Mouse (Mus musculus) gastrocnemius, adult 18-20 months (tissue): ENCODE measurements around the gene Iqub. TPM values are rescaled to one million over a fixed set of nuclear protein-coding genes. Genes with fewer than 3 reads are reported as not detected.

Source experiments
- DNase-seq: peaks from one replicate; pipeline ENCODE4 v3.0.0; 2021; ENCODE audit warnings: low spot score
- long read RNA-seq, 2 experiments: library from polyadenylated mRNA; stranded (forward); transcript quantifications; one replicate each; pipeline ENCODE4 v2.0.0; 2021
- total RNA-seq, 2 experiments: library from RNA; stranded (reverse); gene quantifications; 2 replicates each; pipeline ENCODE4 v1.2.3; 2021

The Iqub gene
- under 1 TPM; 0.19 to 0.23 TPM for total RNA-seq
- long read RNA-seq, experiment 1: 0 reads
- long read RNA-seq, experiment 2: 0 reads

DNA sequence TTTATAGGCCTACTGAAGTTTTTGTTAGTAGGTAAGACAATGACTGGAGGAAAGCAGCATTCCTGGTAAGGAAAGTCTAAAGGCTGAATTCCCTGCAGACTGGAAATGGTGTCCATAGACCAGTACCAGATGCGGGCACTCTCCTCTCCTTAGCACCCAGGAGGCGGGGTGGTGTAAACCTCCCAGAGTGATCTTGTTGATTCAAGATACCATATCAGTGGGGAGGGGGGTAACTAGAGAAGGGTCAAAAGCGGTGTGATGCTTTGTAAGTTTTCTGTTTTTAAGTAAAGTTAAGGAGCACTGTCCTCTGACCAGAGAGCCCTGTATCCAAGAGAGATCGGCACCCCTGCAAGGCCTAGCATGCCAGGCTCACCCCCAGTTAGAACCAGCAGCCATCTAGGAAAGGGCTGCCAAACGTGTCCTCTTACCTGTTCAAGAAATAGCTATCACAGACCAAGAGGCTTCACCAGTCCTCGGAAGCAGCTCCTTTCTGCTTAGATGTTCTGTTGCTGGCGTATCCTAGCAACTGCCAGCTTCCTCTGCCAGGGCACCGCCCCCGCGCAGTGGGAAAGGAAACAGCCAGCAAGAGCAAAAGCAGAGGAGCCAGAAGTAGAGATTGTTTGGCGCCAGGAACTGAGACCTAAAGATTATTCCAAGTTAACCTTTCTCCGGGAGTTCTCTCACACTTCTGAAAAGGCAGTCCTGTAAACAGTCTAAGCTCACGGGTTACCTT, at the start of gene Iqub:
Gene Iqub (minus strand): TSS at position 516 of the 733 bp plus-strand sequence.
- DNase-seq: no peak

DNA sequence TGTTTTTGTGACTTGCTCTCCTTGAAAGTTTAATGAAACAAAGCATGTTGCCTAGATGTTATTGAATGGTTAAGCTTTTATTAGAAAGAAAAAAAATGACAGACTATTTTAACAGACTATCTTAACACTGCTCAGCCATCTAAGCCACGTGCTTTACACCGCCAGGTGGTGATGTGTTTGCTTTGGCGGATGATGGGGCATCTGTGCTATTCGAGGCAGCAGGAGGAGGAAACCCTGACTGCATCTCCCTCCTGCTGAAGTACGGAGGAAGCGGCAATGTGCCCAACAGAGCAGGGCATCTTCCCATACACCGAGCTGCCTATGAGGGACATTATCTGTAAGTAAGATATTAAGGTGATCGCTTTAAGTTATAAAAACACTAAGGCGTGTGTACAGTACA, 49.2 kb upstream of the Iqub start:
- DNase-seq: no peak

DNA sequence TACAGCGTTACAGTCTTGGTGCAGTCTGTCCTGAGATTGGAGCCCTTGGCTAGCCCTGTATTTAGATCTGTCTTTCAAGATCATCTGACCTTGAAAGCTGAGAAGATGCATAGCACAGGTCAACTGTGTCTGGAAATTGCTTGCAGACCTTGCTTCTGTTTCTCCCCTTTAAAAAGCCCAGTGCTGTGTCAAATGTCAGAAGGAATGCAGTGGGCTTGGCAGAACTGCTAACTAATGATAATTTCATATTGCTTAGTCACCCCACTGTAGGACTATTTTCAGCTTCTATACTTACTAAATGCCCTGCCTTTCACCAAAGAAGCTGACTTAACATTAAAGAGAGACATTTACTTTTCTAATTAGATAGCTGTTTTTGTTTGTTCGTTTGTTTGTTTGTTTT, 40.6 kb upstream of the Iqub start:
- peak; percentile 71 for DNase-seq

DNA sequence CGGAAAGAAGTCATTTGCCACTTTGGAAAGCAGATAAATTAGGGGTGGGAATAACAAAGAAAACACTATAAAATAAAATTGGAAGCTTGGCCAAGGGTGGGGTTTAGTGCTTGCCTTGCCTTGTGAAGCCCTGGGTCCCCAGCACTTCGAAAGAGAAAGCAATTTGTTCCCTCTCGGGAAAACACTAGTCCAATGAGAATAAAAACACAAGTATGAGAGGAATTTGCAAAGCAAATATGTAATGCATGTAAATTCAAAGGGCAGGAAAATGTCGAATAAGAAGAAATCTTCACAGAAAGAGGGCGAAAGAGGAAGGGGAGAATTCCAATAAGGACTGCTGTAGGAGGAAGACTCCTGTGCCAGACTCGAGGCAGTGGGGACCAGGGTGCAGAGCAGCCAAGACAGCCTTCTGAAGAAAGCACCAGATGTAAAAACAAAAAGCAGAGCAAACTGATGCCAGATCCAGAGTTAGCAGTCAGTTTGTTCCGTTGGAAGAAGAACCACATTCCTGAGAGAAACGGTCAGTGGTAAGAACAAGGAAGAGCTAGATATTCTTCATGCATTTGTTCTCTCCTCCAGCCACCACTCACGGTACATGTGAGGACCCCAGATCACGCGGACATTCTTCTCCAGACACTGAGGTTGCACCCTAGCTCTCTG, 39.7 kb upstream of the Iqub start:
- DNase-seq: peak; percentile 58

DNA sequence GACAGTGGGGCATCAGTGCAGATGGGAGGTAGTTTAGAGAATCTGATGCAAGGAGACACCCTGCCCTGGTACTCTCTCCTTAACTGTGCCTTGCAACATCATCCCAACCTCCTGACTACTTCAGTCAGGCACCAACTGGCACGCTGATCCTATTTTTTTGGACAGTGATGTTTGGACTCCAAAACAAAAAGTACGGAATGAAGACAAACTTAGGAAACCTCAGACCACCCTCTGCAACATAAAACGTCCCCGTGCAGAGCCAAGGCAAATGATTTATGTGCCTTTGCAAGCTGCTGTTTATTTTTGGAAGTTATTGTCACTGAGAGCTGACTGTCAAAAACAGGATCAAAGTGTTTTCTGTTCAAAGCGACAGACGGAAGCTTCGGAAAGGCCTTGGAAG, 37.2 kb upstream of the Iqub start:
- peak; percentile 71 for DNase-seq

DNA sequence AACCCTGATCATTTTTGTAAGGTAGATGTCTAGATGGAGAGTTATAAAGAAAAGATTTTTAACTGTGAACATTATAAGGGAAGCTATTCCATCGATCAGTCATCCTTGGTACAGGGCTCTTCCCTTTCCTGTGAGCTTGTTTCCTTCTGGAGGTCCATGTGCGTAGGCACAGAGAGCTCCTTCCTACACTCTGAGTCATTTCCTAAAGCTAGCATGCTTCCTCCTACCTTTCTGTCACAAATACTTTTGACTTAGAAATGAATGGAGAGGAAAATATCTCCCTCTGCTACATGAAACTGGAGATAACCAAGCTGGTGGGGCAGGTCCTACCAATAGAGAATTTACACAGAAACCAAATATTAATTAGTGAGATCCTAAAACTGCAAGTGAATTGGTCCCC, 34.9 kb upstream of the Iqub start:
- no peak for DNase-seq

DNA sequence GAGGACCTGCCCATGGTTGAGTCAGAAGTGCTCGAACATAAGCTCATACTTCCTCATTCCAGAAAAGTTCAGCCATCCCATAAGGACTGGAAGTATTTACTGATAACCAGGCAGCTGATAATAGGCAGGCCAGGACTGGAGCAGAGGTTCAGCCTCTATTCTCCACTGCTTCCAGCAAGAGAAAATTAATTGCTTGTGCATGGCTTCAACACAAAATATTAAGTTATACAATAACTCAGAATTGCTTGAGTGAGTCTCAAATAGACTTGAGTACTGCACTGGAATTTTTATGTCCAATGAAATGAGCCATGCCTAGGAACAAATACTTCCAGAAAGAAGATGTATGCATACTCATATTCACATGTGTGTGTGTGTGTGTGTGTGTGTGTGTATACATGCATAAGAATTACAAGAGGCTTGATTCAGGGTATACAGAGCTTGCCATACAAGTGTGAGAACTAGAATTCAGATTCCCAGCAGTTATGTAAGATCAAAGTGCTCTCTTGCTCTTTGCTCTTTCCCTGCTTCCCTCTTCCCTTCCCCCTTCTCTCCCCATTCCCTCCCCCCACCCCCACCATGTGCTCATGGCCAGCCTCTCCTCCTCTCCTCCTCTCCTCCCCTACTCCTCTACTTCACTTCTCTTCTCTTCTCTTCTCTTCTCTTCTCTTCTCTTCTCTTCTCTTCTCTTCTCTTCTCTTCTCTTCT, 32.0 kb upstream of the Iqub start:
- no peak for DNase-seq

DNA sequence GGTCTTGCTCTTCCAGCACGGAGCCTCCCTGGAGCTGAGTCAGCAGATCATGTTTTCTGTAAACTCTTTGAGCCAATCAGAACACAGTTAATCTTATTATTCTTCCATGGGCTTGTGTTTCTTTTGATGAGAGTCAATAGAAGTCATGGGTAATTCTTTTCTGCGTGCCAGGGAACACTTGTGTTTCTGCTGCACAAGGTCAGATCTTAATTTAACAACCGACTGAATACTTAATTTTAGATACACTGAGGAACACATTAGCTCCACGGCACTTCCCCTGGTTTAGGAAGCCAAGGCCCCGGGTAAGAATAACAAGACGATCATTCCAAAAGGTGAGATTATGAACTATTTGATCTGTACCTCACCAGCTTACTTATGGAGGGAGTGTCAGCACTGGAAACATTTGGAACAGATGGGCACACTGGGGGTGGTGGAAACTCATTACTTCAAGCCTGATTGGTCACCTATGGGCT, 28.3 kb upstream of the Iqub start:
- peak; percentile 68 for DNase-seq

DNA sequence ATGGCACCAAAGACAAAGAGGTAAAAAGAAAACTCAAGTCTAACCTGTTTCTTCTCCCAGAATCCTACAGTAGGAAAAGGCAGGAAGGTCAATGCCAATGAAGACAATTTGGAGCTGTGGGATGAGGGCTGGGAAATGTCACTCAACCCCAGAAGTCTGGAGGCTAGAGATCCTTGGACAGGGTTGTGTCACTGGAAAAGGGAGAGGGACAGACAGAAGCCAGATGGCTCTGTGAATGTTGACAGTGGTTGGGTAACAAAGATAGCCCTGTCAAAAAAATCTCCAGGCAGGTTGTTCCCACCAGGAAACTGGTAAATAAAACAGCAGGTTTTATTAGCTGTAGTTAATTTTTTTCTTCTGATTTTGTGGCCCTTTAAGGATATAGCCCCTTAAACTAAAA, 27.5 kb upstream of the Iqub start:
- DNase-seq: peak; percentile 58

DNA sequence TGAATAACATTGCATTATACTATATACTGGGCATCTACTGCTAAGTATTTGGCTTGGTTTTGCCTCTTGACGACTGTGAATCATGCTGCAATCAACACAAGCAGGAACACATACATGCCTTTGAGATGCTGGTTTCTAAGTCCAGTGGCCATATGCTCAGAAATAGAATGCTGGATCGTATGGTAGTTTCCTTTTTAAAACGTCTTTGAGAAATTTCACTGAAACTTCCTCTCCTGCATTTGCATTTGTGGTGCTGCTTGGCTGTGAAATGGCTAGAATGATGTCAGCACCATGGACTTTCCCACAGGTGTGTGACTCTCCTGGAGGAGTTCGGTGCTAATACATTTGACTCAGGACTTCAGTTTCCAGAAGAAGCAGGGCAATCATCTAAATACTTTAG, 25.2 kb upstream of the Iqub start:
- DNase-seq: no peak

DNA sequence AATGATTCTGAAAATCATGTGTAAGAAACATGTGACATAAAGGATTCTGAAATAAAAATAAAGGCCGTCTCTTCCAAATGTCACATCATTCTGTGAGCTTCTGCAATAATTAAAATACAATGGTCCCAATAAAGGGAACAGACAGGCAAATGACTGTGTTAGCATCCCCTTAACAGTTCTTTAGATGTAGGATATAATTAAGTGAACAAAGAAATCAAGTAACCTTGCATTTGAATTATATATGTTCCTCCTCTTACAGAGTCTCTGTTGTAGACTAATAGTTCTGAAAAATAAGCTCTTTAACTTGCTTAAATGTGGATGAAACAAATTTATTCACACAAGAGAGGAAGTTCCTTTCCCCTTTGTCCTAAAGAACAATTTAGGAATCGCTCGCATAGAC, 23.6 kb upstream of the Iqub start:
- no peak for DNase-seq

DNA sequence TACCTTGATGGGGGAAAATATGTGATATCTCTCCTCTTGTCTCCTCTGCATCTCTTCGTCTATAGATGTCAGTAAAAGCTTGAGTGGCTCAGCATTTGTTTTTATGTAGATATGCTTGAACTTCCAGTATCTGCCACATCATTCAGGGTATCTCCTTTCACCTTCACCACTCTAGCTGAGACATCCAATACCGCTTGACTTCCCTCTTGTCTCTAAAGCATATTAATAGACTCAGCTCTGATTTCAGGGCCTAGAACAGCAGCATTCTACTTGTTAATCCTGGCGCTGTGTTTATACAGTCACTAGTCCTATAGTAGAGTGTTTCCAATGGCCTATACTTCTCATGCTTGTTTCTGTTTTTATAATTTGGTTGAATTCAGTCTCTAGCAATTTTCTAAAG, 17.9 kb upstream of the Iqub start:
- peak; percentile 64 for DNase-seq

DNA sequence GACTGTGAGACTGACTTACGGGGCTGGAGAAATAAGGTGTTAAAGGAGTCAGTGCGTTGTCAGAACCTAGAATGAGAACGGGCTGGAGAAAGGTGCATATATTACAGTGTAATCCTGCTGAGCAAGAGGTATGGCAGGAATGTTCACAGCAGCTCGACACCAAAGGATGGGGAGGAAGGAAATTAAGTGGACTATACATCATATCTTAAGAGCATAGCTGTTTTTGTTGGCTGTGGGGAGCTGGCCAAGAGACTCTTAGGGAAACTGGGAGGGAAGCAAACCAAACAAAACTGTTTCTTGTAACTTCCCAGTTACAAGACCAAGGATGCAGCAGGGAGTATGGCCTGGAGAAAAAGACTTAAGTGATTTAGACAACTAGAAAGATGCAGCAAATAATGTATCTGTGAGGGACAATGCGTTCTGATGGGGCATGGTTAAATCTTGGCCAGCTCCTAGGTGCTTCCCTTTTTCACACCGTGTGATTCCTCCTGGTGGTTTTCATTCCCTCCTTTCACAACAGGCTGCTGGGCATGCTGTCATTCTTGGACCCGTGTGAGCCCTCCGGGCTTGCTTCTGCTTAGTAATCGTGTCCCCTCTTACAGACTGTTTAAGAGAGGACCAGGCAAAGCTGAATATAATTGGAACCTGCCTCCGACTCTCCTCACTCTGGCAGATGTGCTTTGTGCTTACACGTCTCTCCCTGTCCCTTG, 16.0 kb upstream of the Iqub start:
- peak; percentile 21 for DNase-seq

DNA sequence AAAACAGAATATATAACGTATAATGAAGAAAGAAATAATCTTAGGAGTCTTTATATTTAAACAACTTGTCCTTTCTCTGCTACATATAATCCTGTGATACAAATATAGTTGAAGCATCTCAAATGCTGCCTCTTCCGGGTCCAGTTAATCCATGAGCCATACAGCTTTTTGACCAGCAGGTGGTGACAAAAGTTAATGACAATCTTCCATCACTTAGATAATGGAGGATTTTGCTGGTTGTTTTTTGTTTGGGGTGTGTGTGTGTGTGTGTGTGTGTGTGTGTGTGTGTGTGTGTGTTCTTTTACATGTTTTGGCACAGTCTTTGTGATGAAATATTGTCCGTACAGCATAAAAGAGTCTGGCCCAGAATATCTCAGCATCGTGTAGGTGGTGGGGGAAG, 15.3 kb upstream of the Iqub start:
- peak; percentile 70 for DNase-seq

DNA sequence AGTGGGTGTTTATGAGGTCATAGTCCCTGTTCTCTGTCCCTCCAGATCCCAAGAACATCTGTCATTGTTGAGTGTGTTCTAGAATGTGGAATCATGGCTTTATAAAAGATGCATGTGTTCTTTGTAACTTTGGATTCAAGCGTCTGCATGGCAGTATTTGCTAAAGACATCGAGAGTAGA, 13.1 kb upstream of the Iqub start, which contains the start of gene Asb15:
Gene Asb15 (plus strand): TSS at position 81 of the 180 bp plus-strand sequence.
- no peak for DNase-seq

DNA sequence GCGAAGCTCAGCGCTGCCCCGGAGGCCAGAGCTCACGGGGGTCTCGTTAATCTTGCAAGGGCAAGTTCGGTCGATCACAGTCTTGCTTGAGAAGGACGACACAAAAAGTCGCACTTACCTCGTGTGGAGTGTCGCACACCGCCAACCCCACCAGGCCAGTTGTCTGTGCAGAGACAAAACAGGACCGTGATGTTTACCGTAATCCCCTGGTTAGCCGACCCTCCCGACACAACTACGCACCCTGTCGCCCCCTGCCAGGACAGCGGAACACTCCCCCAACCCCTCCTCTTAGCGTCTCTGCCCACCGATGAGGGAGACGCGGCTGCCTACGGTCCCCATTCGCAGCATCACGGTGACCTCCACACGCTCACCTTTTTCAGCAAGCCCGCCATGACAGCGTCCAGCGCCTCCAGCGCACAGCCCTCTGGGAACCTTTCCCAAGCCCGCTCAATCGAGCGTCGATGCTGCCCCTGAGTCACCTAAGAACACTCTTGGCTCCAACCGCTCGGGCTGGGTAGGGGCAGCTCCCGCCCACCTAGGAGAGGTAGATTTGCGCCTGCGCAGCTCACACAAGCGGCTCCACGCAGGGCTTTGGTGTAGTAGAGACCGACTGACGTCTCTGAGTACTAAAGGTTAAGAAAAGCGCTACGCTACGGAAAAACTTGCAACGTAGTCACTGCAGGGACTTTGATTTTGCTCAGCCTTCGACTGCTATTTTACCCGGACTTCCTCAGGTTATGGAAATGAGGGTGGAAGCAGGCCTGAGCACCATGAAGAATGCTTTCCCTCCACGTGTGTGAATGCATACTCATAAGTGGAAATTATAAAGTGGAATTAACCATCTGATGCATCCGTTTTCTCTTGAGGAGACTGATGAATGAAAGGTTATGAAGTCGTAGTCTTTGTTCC, 12.5 kb upstream of the Iqub start, which contains the start of gene Ndufa5:
Gene Ndufa5 (minus strand): TSS at position 859 of the 909 bp plus-strand sequence.
- DNase-seq: peak; percentile 92

DNA sequence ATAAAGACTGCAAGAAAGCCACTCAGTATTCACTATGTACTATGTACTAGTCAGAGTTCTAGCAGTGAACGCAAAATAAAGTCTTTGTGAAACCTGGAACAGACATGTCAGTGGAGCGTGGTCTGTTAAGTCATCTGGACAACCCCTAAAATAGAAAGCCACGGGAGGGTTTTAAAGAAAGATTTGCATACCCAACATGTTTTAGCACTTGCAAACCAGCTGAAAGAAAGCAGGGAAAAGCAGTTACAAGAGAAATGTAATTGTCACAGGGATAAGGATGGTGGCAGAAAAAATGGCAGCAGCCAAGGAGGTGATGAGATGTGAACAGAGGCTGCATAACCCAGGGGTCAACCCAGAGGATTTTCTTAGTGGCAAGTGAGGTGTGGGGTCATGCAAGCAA, 10.8 kb upstream of the Iqub start:
- DNase-seq: no peak

DNA sequence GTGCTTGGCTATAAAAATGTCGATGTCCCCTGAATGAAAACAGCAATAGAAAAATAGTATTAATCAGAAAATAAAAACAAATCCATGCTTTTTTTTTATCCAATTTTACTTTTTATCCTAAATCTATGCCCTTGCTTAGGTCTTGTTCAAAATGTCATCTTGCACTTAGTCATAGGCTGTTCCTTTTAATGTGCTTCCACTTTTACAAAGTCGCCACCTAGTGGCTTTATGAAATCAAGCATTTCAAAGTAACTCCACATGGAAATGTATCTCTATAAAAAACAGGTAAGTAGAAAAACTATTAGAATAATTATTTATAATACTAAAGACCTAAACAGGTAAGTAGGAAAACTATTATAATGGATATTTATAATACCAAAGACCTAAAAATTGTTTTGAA, 1.3 kb upstream of the Iqub start:
- no peak for DNase-seq

DNA sequence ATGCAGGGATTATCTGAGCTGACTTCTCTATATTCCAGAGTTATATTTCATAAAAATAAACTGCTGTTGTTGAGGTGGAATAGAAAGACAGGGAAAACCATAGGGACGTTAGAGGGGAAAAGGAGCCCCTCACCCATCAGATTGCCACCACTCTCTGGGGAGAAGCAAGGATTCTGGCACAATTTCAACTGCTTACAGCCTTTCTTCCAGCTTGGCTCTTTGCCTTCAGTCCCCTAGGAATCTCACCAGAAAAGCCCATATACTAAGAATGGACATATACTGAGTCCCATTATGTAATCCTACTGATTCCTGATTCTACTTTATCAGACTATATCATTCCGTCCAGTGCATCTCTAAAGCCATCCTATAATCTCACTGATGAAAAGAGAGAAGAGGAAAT, 10.7 kb downstream of the Iqub start:
- no peak for DNase-seq

DNA sequence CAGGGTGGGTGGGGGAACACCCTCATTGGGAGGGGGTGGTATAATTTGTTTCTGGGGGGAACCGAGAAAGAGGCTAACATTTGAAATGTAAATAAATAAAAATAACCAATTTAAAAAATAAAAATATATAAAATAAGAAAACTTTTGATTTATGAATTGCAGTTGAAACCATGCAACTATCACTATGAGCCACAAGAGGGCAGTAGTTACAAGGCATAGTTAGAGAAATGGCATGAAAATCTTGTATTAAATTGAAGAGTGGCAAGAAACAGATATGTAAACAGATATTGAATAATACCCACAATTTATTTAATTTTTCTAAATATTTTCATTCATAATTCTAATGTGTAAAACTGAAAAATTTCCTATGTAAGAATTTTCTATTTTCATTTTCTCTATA, 24.5 kb downstream of the Iqub start:
- no peak for DNase-seq

DNA sequence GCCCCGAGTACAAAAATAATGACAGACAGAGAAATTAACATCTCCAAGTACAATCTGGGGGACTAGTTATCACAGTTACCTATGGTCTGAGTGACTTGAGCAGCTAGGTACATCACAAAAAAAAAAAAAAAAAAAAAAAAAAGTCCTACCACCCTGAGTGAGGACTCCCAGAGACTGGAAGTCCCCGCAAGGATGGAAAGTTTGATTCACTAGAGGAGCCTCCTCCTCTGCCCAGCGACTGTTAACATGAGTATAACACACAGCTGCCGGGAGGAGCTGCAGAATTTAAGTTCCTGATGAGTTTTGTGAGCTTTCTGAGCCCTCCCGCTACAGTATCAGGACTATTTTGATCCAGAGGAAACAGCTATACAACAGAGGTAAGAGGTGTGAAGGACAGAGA, 28.3 kb downstream of the Iqub start:
- DNase-seq: no peak
